Mouse (Mus musculus) embryonic fibroblast, embryonic 13.5 days (primary cell): ENCODE measurements at regions not wholly inside any gene's neighbourhood (a gene's known extent, or its start where the extent isn't known, plus 50 kb on each side); places are given as distances from the start of the nearest gene placed in this dataset.

Experiments
- CTCF ChIP-seq: IDR thresholded peaks from 2 replicates; pipeline ENCODE4 v1.5.1; 2011; ENCODE audit warnings: mild to moderate bottlenecking, control low read depth, low read length, moderate library complexity, borderline replicate concordance; ENCODE audit not compliant: insufficient read depth
- POLR2A ChIP-seq: IDR thresholded peaks from 2 replicates; pipeline ENCODE4 v1.6.1; 2011; ENCODE audit warnings: low read depth, mild to moderate bottlenecking, control low read depth, low read length, moderate library complexity

GRCm38 (mm10) chr2:166273312-166274015 is 118.0 kb upstream of the Sulf2 start:
- TF ChIP-seq POLR2A (no peak), CTCF (no peak)
